Mouse (Mus musculus): ENCODE results near the gene Zbtb1. TPM values are rescaled to one million over a fixed set of nuclear protein-coding genes. Genes with fewer than 3 reads are reported as not detected.

Gene Zbtb1
- polyA plus RNA-seq (2015; fragmentation: Nextera tagmentation; extraction: Ambion mirVana) = 8.4 and 8.7 TPM in 2 replicates

GRCm38 (mm10) chr12:76369978-76370830 is at the start of gene Zbtb1:
Gene Zbtb1 (plus strand): TSS chr12:76370266.
- ATAC-seq (ENCODE audit: insufficient read depth, low FRiP score) = peak; percentile 66
- under 1% methylated on average over 92 of the region's 99 CpGs for WGBS
- peak within 1 kb of the TSS; percentile 96 for H3K4me3 ChIP-seq (replicated peaks; ENCODE audit: low read length)
- H3K36me3 ChIP-seq (ENCODE audit: control insufficient read depth, insufficient read depth, low read length) = no peaks in the 10 kb centered on the region
- H3K9ac ChIP-seq (ENCODE audit: low read length) = peak within 1 kb of the TSS; percentile 100
- H3K9me3 ChIP-seq (replicated peaks; ENCODE audit: control insufficient read depth, low read length) = no peaks in the 10 kb centered on the region
- peak within 1 kb of the TSS; percentile 80 for H3K4me2 ChIP-seq (ENCODE audit: low read depth, low read length)
- peaks cover 40% of the 10 kb centered on the region for H3K4me1 ChIP-seq (ENCODE audit: control insufficient read depth, insufficient read depth, low read length)
- H3K27ac ChIP-seq (ENCODE audit: low read length) = peak within 1 kb of the TSS; percentile 100
- H3K27me3 ChIP-seq (ENCODE audit: control insufficient read depth, insufficient read depth, low read length) = no peaks in the 10 kb centered on the region

DNA sequence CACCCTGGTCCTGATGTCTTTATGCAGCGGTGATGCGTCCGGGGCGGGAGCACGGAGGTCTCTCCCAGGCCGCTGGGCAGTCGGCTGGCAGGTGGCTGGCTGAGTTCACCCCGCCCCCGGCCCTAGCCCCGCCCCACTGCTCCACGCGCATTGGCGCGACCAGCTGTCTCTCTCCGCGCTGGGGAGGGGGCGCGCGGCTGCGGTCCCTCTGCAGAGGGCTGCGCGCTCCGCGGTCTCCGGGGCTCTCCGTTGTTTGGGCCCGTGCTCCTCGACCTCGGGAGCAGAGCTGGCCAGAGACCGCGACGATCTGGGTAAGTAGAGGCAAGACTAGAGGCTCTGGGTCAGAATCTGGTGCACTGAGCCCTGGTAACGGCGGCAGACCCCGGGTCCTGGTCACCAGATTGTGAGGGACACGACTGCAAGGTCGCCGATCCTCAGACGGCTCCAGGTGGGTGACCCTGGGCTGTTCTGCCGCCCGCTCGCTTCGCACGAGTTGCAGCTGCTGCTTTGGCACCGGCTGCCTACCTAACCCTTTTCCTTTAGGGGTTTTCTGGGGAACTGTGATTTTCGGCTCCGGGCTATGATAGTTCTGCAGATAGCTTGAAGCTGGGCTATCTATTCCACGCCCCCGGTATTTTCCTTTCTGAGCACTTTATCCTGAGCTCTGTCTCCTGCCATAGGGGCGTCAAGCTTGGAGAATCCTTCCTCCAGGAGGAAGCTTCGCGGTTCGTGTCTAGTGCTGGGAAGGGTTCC is 45.2 kb upstream of the Zbtb1 start, which contains the start of gene Akap5:
Gene Akap5, plus strand, starts transcription at position 213 of the 753 bp plus-strand sequence.
- peak; percentile 93 for ATAC-seq (ENCODE audit: insufficient read depth, low FRiP score)
- H3K4me2 ChIP-seq (ENCODE audit: low read depth, low read length) = peak within 1 kb of the TSS; percentile 98
- no peaks in the 10 kb centered on the region for H3K9me3 ChIP-seq (replicated peaks; ENCODE audit: control insufficient read depth, low read length)
- peak within 1 kb of the TSS; percentile 66 for H3K4me3 ChIP-seq (replicated peaks; ENCODE audit: low read length)
- no peaks in the 10 kb centered on the region for H3K36me3 ChIP-seq (ENCODE audit: control insufficient read depth, insufficient read depth, low read length)
- H3K27ac ChIP-seq (ENCODE audit: low read length) = no peak within 1 kb of the TSS
- H3K9ac ChIP-seq (ENCODE audit: low read length) = peak within 1 kb of the TSS; percentile 73
- no peaks in the 10 kb centered on the region for H3K27me3 ChIP-seq (ENCODE audit: control insufficient read depth, insufficient read depth, low read length)
- 2% methylated on average over 53 of the region's 53 CpGs for WGBS
- peaks cover 2% of the 10 kb centered on the region for H3K4me1 ChIP-seq (ENCODE audit: control insufficient read depth, insufficient read depth, low read length)

DNA sequence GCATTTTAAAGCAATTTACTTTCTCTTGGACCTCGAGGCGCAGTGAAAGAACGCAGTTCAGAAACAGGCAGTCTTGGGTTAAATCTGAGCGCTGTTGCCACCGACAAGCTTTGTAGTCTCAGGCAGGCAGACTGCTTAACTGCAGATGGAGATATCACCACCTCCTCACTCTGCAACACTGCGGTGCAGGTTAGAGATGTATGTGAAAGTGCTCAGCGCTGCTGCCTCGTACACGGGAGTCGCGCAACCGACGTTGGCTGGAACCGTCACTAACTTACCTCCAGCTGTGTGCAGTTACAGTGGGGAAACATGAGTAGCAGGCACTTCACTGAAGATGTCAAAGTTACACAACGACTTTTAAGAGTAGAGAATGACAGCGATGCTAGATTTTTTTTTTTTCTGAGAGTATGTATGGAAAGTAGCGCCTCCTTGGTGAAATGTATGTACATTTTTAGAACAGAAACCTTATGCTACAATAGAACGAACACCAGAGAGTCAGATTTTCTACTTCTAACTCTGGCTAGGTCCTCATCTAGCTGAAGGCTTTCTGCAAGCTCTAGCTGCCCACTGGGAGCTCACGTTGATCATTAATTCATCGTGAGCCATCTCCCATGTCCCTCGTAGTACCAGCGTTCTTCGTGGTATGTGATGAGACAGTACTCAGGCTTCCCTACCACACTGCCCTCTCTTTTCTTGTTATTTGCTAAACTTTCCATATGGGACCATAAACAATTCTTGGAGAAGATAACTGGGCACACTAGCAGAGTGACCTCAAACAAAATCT is 43.4 kb upstream of the Zbtb1 start:
- H3K27me3 ChIP-seq (ENCODE audit: control insufficient read depth, insufficient read depth, low read length) = no peaks in the 10 kb centered on the region
- WGBS = 90% methylated on average over 23 of the region's 23 CpGs
- no peak for ATAC-seq (ENCODE audit: insufficient read depth, low FRiP score)

DNA sequence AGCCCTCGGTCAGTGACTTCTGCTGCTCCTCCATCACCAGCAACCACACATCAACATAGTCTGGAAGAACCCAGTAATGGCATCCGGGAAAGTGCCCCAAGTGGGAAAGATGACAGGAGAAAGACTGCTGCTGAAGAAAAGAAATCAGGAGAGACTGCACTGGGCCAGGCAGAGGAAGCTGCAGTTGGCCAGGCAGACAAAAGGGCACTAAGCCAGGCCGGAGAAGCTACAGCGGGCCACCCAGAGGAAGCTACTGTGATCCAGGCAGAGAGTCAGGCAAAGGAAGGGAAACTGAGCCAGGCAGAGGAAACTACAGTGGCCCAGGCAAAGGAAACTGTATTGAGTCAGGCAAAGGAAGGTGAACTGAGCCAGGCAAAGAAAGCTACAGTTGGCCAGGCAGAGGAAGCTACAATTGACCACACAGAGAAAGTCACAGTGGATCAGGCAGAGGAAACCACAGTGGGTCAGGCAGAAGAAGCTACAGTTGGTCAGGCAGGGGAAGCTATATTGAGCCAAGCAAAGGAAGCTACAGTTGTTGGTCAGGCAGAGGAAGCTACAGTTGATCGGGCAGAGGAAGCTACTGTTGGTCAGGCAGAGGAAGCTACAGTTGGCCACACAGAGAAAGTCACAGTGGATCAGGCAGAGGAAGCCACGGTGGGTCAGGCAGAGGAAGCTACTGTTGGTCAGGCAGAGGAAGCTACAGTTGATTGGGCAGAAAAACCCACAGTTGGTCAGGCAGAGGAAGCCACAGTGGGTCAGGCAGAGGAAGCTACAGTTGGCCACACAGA is 41.3 kb upstream of the Zbtb1 start:
- no peaks in the 10 kb centered on the region for H3K27me3 ChIP-seq (ENCODE audit: control insufficient read depth, insufficient read depth, low read length)
- no peaks in the 10 kb centered on the region for H3K9me3 ChIP-seq (replicated peaks; ENCODE audit: control insufficient read depth, low read length)
- no peak overlapping the region for H3K9ac ChIP-seq (ENCODE audit: low read length)
- H3K36me3 ChIP-seq (ENCODE audit: control insufficient read depth, insufficient read depth, low read length) = no peaks in the 10 kb centered on the region
- H3K4me1 ChIP-seq (ENCODE audit: control insufficient read depth, insufficient read depth, low read length) = peaks cover 2% of the 10 kb centered on the region
- no peak overlapping the region for H3K27ac ChIP-seq (ENCODE audit: low read length)
- no peak overlapping the region for H3K4me2 ChIP-seq (ENCODE audit: low read depth, low read length)
- H3K4me3 ChIP-seq (replicated peaks; ENCODE audit: low read length) = no peak overlapping the region
- WGBS = 82% methylated on average over 6 of the region's 6 CpGs
- ATAC-seq (ENCODE audit: insufficient read depth, low FRiP score) = no peak

More for the DNA sequence above, 43.4 kb upstream of the Zbtb1 start:
- Histone ChIP-seq H3K27ac (ENCODE audit: low read length) (no peak overlapping the region), H3K9ac (ENCODE audit: low read length) (no peak overlapping the region), H3K4me2 (ENCODE audit: low read depth, low read length) (no peak overlapping the region), H3K9me3 (replicated peaks; ENCODE audit: control insufficient read depth, low read length) (no peaks in the 10 kb centered on the region), H3K4me1 (ENCODE audit: control insufficient read depth, insufficient read depth, low read length) (peaks cover 2% of the 10 kb centered on the region), H3K36me3 (ENCODE audit: control insufficient read depth, insufficient read depth, low read length) (no peaks in the 10 kb centered on the region), H3K4me3 (replicated peaks; ENCODE audit: low read length) (no peak overlapping the region)

DNA sequence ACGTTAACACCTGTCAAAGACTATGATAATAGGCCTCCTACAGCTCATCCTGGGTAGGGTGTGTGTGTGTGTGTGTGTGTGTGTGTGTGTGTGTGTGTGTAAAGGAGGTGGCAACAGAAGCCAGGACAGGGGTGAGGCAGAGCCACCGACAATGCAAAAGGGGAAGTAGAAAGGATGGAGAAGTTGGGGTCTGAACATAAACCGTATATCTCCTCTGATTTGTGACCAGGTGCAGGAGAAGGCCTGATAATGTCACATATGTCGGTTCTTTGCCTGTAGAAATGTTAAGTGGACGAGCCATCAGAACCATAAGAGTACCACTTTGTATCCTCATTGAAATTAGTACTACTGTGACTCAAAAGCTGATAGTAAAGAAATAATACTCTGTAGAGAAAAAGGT is 36.4 kb upstream of the Zbtb1 start:
- no peak for ATAC-seq (ENCODE audit: insufficient read depth, low FRiP score)

DNA sequence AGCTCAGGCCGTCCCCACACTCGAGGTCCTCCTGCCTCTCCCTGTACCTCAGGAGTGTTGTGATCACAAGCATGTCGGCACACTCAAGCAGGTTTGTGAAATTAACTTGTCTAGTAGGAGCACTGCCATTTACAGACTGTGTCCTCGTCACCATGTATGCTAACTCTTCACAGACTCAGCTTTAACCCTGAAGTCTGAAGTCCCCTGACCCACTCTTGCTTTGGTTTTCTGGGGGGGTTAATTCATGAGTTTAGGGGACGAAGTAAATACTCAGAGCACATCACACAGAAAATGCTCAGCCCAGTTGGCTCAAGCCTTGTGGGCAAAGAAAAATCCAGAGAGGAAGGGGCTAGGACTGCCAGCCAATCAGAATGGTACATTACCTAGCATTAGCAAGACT is 34.4 kb upstream of the Zbtb1 start:
- no peak overlapping the region for H3K27ac ChIP-seq (ENCODE audit: low read length)
- H3K9ac ChIP-seq (ENCODE audit: low read length) = no peak overlapping the region
- no peaks in the 10 kb centered on the region for H3K27me3 ChIP-seq (ENCODE audit: control insufficient read depth, insufficient read depth, low read length)
- no peak for ATAC-seq (ENCODE audit: insufficient read depth, low FRiP score)
- H3K9me3 ChIP-seq (replicated peaks; ENCODE audit: control insufficient read depth, low read length) = no peaks in the 10 kb centered on the region
- H3K4me1 ChIP-seq (ENCODE audit: control insufficient read depth, insufficient read depth, low read length) = no peaks in the 10 kb centered on the region
- no peaks in the 10 kb centered on the region for H3K36me3 ChIP-seq (ENCODE audit: control insufficient read depth, insufficient read depth, low read length)
- H3K4me3 ChIP-seq (replicated peaks; ENCODE audit: low read length) = no peak overlapping the region
- WGBS = 77% methylated on average over 5 of the region's 5 CpGs
- no peak overlapping the region for H3K4me2 ChIP-seq (ENCODE audit: low read depth, low read length)

More for the DNA sequence above, 36.4 kb upstream of the Zbtb1 start:
- Histone ChIP-seq H3K4me2 (ENCODE audit: low read depth, low read length) (no peak overlapping the region), H3K4me1 (ENCODE audit: control insufficient read depth, insufficient read depth, low read length) (no peaks in the 10 kb centered on the region), H3K27me3 (ENCODE audit: control insufficient read depth, insufficient read depth, low read length) (no peaks in the 10 kb centered on the region), H3K9ac (ENCODE audit: low read length) (no peak overlapping the region), H3K9me3 (replicated peaks; ENCODE audit: control insufficient read depth, low read length) (no peaks in the 10 kb centered on the region), H3K4me3 (replicated peaks; ENCODE audit: low read length) (no peak overlapping the region), H3K36me3 (ENCODE audit: control insufficient read depth, insufficient read depth, low read length) (no peaks in the 10 kb centered on the region), H3K27ac (ENCODE audit: low read length) (no peak overlapping the region)
- 87% methylated on average over 5 of the region's 5 CpGs for WGBS

DNA sequence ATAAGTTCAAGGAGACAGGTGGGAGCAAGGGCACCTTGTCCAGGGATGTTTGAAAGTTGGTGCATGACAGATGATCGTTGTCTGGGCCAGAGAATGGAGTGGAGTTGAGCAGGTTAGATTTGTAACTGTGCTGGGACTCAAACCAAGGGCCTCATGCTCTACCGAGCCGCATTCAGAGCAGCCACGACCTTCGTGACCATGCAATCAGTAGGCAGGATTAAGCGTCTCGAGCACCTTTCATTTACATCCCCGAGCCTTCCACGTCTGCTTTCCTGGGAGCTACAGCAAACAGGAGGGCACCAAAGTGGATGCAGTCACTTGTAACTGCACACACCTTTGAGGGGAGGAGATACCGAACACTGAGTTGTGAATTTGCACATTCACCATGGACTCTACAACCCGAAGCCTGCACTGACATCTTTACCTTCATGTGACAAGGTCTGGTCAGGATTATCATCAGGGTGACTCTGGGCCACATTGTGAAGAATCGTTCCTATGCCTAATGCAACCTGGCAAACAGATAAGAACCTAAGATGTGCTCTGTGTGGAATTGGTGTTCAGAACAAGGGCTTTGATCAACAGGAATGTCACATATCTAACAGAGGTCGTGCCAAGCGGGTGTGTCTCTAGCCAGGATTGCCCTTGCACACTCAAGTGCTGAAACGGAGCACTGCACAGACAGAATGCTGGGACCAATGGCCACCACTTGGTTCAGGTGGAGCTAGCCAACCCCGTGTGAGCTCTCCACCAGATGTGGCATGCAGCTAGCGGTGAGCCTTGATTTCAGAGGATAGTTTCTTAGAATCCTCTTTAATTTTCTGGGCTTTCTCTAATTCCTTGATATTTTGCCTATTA is 33.7 kb upstream of the Zbtb1 start:
- Histone ChIP-seq H3K4me3 (replicated peaks; ENCODE audit: low read length) (no peak overlapping the region), H3K4me1 (ENCODE audit: control insufficient read depth, insufficient read depth, low read length) (no peaks in the 10 kb centered on the region), H3K9me3 (replicated peaks; ENCODE audit: control insufficient read depth, low read length) (no peaks in the 10 kb centered on the region), H3K27me3 (ENCODE audit: control insufficient read depth, insufficient read depth, low read length) (no peaks in the 10 kb centered on the region), H3K9ac (ENCODE audit: low read length) (no peak overlapping the region), H3K4me2 (ENCODE audit: low read depth, low read length) (no peak overlapping the region), H3K27ac (ENCODE audit: low read length) (no peak overlapping the region), H3K36me3 (ENCODE audit: control insufficient read depth, insufficient read depth, low read length) (no peaks in the 10 kb centered on the region)
- ATAC-seq (ENCODE audit: insufficient read depth, low FRiP score) = no peak
- WGBS = 67% methylated on average over 17 of the region's 17 CpGs

DNA sequence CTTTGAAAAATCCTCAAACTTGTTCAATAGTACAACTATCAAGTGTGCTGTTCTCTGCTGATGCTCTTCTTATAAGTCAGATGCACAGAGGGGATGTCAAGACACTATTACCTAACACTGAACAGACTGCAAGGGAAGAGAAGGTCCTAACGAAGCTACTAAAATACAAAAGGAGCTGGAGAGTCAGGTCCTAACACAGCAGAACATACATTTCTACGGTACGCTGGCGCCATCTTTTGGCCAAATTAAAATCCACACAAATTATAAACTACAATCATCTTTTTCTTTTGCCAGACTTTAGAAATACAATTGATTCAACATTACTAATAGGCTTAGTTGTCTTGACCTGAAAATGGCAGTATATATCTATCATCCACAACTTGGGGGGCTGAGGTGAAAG is 29.0 kb upstream of the Zbtb1 start:
- 0 out of 2 replicates have a peak, but pooled peaks have one; percentile 44 for ATAC-seq (ENCODE audit: insufficient read depth, low FRiP score)
- Histone ChIP-seq H3K9ac (ENCODE audit: low read length) (no peak overlapping the region), H3K4me2 (ENCODE audit: low read depth, low read length) (no peak overlapping the region), H3K27ac (ENCODE audit: low read length) (no peak overlapping the region), H3K4me3 (replicated peaks; ENCODE audit: low read length) (no peak overlapping the region), H3K27me3 (ENCODE audit: control insufficient read depth, insufficient read depth, low read length) (no peaks in the 10 kb centered on the region), H3K4me1 (ENCODE audit: control insufficient read depth, insufficient read depth, low read length) (no peaks in the 10 kb centered on the region), H3K36me3 (ENCODE audit: control insufficient read depth, insufficient read depth, low read length) (no peaks in the 10 kb centered on the region), H3K9me3 (replicated peaks; ENCODE audit: control insufficient read depth, low read length) (no peaks in the 10 kb centered on the region)
- 4% methylated on average over 4 of the region's 4 CpGs for WGBS

Data from stomach, embryonic 16.5 days (tissue).